Mouse (Mus musculus): Measurements from ENCODE around the gene Mki67. TPM values are rescaled to one million over a fixed set of nuclear protein-coding genes. Genes with fewer than 3 reads are reported as not detected.
"Not testable (repeated sequence)": the region's sequence is repeated elsewhere in the genome, so short reads cannot be mapped to it uniquely, and the experiment has no call there.

Gene Mki67
- polyA plus RNA-seq, 1 experiment from 2014 or later = 34.4 TPM

- Histone ChIP-seq H3K9ac (ENCODE audit: low read length) (no peak overlapping the region), H3K36me3 (ENCODE audit: control insufficient read depth, insufficient read depth, low read length) (peaks cover 45% of the 10 kb centered on the region), H3K4me3 (replicated peaks; ENCODE audit: low read length) (no peak overlapping the region), H3K4me2 (ENCODE audit: low read depth, low read length) (no peak overlapping the region), H3K27me3 (ENCODE audit: control insufficient read depth, insufficient read depth, low read length) (no peaks in the 10 kb centered on the region), H3K4me1 (ENCODE audit: control insufficient read depth, insufficient read depth, low read length) (no peaks in the 10 kb centered on the region), H3K9me3 (replicated peaks; ENCODE audit: control insufficient read depth, low read length) (no peaks in the 10 kb centered on the region), H3K27ac (ENCODE audit: low read length) (no peak overlapping the region)
- no peak for ATAC-seq (ENCODE audit: insufficient read depth, low FRiP score)
- 90% methylated on average over 1 of the region's 1 CpGs for WGBS
Measured at GRCm38 (mm10) chr7:135705083-135705482, 11.1 kb downstream of the Mki67 start.

DNA sequence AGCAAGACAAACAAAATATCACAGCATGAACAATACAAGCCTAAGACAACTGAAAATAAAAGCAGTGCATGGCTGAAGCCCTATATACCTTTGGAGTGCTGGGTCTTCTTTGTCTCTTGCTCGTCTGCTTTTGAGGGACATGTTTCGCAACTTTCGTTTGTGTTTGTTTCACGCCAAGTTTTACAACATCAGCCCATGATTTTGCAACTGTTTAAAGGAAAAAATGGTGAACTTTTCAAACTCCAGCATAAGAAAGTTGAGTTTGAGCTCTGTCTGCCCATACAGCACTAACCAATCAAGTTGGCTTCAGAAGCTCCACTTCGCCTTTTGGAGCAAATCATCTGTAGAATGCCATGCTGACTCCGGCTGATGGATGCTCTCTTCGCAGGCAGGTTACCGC lies 11.9 kb downstream of the Mki67 start:
- no peak overlapping the region for H3K4me2 ChIP-seq (ENCODE audit: low read depth, low read length)
- ATAC-seq (ENCODE audit: insufficient read depth, low FRiP score) = no peak
- no peaks in the 10 kb centered on the region for H3K4me1 ChIP-seq (ENCODE audit: control insufficient read depth, insufficient read depth, low read length)
- no peak overlapping the region for H3K9ac ChIP-seq (ENCODE audit: low read length)
- no peak overlapping the region for H3K27ac ChIP-seq (ENCODE audit: low read length)
- H3K9me3 ChIP-seq (replicated peaks; ENCODE audit: control insufficient read depth, low read length) = no peaks in the 10 kb centered on the region
- WGBS = 88% methylated on average over 8 of the region's 8 CpGs
- peaks cover 47% of the 10 kb centered on the region for H3K36me3 ChIP-seq (ENCODE audit: control insufficient read depth, insufficient read depth, low read length)
- no peaks in the 10 kb centered on the region for H3K27me3 ChIP-seq (ENCODE audit: control insufficient read depth, insufficient read depth, low read length)
- H3K4me3 ChIP-seq (replicated peaks; ENCODE audit: low read length) = no peak overlapping the region

DNA sequence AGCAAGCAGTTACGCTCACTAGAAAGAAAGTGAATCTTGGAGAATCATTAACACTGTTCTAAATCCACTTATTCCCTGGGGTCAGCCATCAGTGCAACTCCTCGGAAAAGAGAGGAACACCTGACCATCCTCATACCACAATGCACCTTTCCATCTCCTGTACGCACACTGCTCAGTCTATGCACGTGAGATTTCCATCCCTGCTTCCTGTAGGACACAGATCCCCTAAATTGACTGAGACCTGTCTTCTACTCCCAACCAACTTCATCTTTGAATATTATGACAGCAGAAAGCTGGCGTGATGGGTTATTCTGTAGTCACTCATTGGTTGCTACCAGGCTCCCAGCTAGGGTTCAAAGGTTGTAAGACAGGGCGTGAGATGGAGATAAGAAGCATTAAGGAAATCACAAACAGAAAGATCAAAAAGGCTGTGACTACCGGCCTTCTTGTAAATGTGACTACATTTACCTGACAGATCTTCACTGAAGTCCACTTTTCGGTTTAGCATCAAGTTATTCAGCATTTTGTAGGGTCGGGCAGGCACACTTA lies 12.5 kb downstream of the Mki67 start:
- peaks cover 47% of the 10 kb centered on the region for H3K36me3 ChIP-seq (ENCODE audit: control insufficient read depth, insufficient read depth, low read length)
- ATAC-seq (ENCODE audit: insufficient read depth, low FRiP score) = no peak
- WGBS = 86% methylated on average over 9 of the region's 9 CpGs

GRCm38 (mm10) chr7:135699351-135699750 lies 16.8 kb downstream of the Mki67 start:
- H3K36me3 ChIP-seq (ENCODE audit: control insufficient read depth, insufficient read depth, low read length) = peaks cover 35% of the 10 kb centered on the region
- WGBS = 68% methylated on average over 6 of the region's 6 CpGs
- H3K27me3 ChIP-seq (ENCODE audit: control insufficient read depth, insufficient read depth, low read length); H3K9ac ChIP-seq (ENCODE audit: low read length); H3K4me3 ChIP-seq (replicated peaks; ENCODE audit: low read length); H3K4me2 ChIP-seq (ENCODE audit: low read depth, low read length); H3K4me1 ChIP-seq (ENCODE audit: control insufficient read depth, insufficient read depth, low read length); ATAC-seq (ENCODE audit: insufficient read depth, low FRiP score); H3K27ac ChIP-seq (ENCODE audit: low read length); H3K9me3 ChIP-seq (replicated peaks; ENCODE audit: control insufficient read depth, low read length): not testable (repeated sequence)

More for the DNA sequence above, 12.5 kb downstream of the Mki67 start:
- H3K27ac ChIP-seq (ENCODE audit: low read length) = no peak overlapping the region
- no peaks in the 10 kb centered on the region for H3K9me3 ChIP-seq (replicated peaks; ENCODE audit: control insufficient read depth, low read length)
- H3K4me1 ChIP-seq (ENCODE audit: control insufficient read depth, insufficient read depth, low read length) = no peaks in the 10 kb centered on the region
- H3K9ac ChIP-seq (ENCODE audit: low read length) = no peak overlapping the region
- H3K4me2 ChIP-seq (ENCODE audit: low read depth, low read length) = no peak overlapping the region
- H3K27me3 ChIP-seq (ENCODE audit: control insufficient read depth, insufficient read depth, low read length) = no peaks in the 10 kb centered on the region
- H3K4me3 ChIP-seq (replicated peaks; ENCODE audit: low read length) = no peak overlapping the region

- peaks cover 6% of the 10 kb centered on the region; the same call in 1 of the 2 replicates for H3K4me1 ChIP-seq (ENCODE audit: control insufficient read depth, insufficient read depth, low read length)
- no peak overlapping the region for H3K4me2 ChIP-seq (ENCODE audit: low read depth, low read length)
- 97% methylated on average over 2 of the region's 2 CpGs for WGBS
- H3K36me3 ChIP-seq (ENCODE audit: control insufficient read depth, insufficient read depth, low read length) = peaks cover 31% of the 10 kb centered on the region
- H3K9ac ChIP-seq (ENCODE audit: low read length) = no peak overlapping the region
- H3K27me3 ChIP-seq (ENCODE audit: control insufficient read depth, insufficient read depth, low read length) = no peaks in the 10 kb centered on the region
- no peaks in the 10 kb centered on the region for H3K9me3 ChIP-seq (replicated peaks; ENCODE audit: control insufficient read depth, low read length)
- no peak for ATAC-seq (ENCODE audit: insufficient read depth, low FRiP score)
- H3K4me3 ChIP-seq (replicated peaks; ENCODE audit: low read length) = no peak overlapping the region
- H3K27ac ChIP-seq (ENCODE audit: low read length) = no peak overlapping the region
Measured at GRCm38 (mm10) chr7:135698362-135698761, 17.8 kb downstream of the Mki67 start.

DNA sequence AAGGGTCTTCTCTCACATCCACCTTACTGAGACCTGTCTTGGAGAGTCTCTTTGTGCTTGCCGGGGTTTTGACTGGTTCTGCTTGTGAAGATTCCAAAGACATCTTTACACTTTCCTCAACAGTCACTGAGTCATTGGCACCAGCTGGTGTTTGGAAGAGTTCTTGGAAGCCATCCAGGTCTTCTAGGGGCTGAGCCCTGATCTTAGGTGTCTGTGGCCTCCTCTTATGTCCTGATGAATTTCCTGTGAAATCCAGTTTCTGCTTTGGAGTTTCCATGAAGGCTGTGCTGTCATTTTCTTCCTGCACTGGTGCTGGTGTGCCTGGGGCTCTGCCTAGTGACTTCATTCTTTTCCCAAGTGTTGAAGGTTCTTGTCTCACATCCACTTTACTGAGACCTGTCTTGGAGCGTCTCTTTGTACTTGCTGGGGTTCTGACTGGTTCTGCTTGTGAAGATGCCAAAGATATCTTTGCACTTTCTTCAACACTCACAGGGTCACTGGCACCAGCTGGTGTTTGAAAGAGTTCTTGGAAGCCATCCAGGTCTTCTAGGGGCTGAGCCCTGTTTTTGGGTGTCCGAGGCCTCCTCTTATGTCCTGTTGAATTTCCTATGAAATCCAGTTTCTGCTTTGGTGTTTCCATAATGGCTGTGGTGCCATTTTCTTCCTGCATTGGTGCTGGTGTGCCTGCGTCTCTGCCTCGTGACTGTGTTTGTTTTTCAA lies 19.0 kb downstream of the Mki67 start:
- not testable (repeated sequence) for H3K9me3 ChIP-seq (replicated peaks; ENCODE audit: control insufficient read depth, low read length); H3K27me3 ChIP-seq (ENCODE audit: control insufficient read depth, insufficient read depth, low read length); H3K27ac ChIP-seq (ENCODE audit: low read length); ATAC-seq (ENCODE audit: insufficient read depth, low FRiP score); H3K4me3 ChIP-seq (replicated peaks; ENCODE audit: low read length); H3K9ac ChIP-seq (ENCODE audit: low read length); H3K4me1 ChIP-seq (ENCODE audit: control insufficient read depth, insufficient read depth, low read length); H3K4me2 ChIP-seq (ENCODE audit: low read depth, low read length)
- WGBS = 77% methylated on average over 5 of the region's 5 CpGs
- H3K36me3 ChIP-seq (ENCODE audit: control insufficient read depth, insufficient read depth, low read length) = peaks cover 32% of the 10 kb centered on the region

DNA sequence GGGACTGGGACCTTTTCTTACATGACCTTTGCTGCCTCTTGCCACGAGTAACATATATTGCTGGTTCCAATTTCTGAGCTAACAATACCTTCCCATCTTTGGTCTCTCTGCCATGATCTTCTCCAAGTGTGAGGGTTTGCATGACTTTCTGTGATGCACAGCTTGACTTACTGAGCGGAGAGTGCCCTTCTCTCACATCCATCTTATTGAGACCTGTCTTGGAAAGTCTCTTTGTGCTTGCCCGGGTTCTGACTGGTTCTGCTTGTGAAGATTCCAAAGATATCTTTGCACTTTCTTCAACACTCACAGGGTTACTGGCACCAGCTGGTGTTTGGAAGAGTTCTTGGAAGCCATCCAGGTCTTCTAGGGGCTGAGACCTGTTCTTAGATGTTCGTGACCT lies 20.0 kb downstream of the Mki67 start:
- no peak overlapping the region for H3K4me3 ChIP-seq (replicated peaks; ENCODE audit: low read length)
- peaks cover 39% of the 10 kb centered on the region for H3K36me3 ChIP-seq (ENCODE audit: control insufficient read depth, insufficient read depth, low read length)
- H3K27me3 ChIP-seq (ENCODE audit: control insufficient read depth, insufficient read depth, low read length) = no peaks in the 10 kb centered on the region
- no peak for ATAC-seq (ENCODE audit: insufficient read depth, low FRiP score)
- H3K27ac ChIP-seq (ENCODE audit: low read length) = no peak overlapping the region
- no peaks in the 10 kb centered on the region for H3K9me3 ChIP-seq (replicated peaks; ENCODE audit: control insufficient read depth, low read length)
- 85% methylated on average over 4 of the region's 4 CpGs for WGBS
- H3K4me2 ChIP-seq (ENCODE audit: low read depth, low read length) = no peak overlapping the region
- peaks cover 6% of the 10 kb centered on the region; the same call in 1 of the 2 replicates for H3K4me1 ChIP-seq (ENCODE audit: control insufficient read depth, insufficient read depth, low read length)
- H3K9ac ChIP-seq (ENCODE audit: low read length) = no peak overlapping the region

- WGBS = 95% methylated on average over 5 of the region's 5 CpGs
- H3K9me3 ChIP-seq (replicated peaks; ENCODE audit: control insufficient read depth, low read length) = no peaks in the 10 kb centered on the region
- H3K27me3 ChIP-seq (ENCODE audit: control insufficient read depth, insufficient read depth, low read length) = no peaks in the 10 kb centered on the region
- H3K4me3 ChIP-seq (replicated peaks; ENCODE audit: low read length) = no peak overlapping the region
- peaks cover 6% of the 10 kb centered on the region; the same call in 1 of the 2 replicates for H3K4me1 ChIP-seq (ENCODE audit: control insufficient read depth, insufficient read depth, low read length)
- H3K9ac ChIP-seq (ENCODE audit: low read length) = no peak overlapping the region
- ATAC-seq (ENCODE audit: insufficient read depth, low FRiP score) = no peak
- no peak overlapping the region for H3K4me2 ChIP-seq (ENCODE audit: low read depth, low read length)
- H3K27ac ChIP-seq (ENCODE audit: low read length) = no peak overlapping the region
- H3K36me3 ChIP-seq (ENCODE audit: control insufficient read depth, insufficient read depth, low read length) = peaks cover 30% of the 10 kb centered on the region
Measured at GRCm38 (mm10) chr7:135694796-135695195, 21.4 kb downstream of the Mki67 start.

DNA sequence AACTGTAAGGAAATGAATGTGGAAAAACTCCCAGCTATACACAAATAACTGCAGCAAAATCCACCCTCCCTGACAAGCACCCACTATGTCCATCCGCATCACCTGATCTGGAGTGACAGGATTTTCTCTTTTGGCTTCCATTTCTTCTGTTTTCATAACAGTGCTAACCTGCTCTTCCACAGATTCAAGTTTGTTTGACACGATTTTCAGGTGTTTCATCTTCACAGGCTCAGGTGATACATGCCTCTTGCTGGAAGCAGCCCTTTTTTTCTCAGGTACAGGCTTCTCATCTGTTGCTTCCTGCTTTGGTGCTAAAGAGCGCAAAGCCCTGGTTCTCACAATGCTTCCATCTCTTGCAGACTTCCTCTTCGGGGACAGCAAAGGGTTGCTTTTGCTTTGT lies 22.0 kb downstream of the Mki67 start:
- 90% methylated on average over 4 of the region's 4 CpGs for WGBS

More for the DNA sequence above, 22.0 kb downstream of the Mki67 start:
- H3K9ac ChIP-seq (ENCODE audit: low read length) = no peak overlapping the region
- no peaks in the 10 kb centered on the region for H3K9me3 ChIP-seq (replicated peaks; ENCODE audit: control insufficient read depth, low read length)
- H3K4me3 ChIP-seq (replicated peaks; ENCODE audit: low read length) = no peak overlapping the region
- H3K36me3 ChIP-seq (ENCODE audit: control insufficient read depth, insufficient read depth, low read length) = peaks cover 34% of the 10 kb centered on the region
- H3K27me3 ChIP-seq (ENCODE audit: control insufficient read depth, insufficient read depth, low read length) = no peaks in the 10 kb centered on the region
- H3K27ac ChIP-seq (ENCODE audit: low read length) = no peak overlapping the region
- H3K4me2 ChIP-seq (ENCODE audit: low read depth, low read length) = no peak overlapping the region
- no peak for ATAC-seq (ENCODE audit: insufficient read depth, low FRiP score)
- H3K4me1 ChIP-seq (ENCODE audit: control insufficient read depth, insufficient read depth, low read length) = peaks cover 6% of the 10 kb centered on the region; the same call in 1 of the 2 replicates

All from stomach, embryonic 16.5 days (tissue).